8 mouse cellular contexts compared by ENCODE assay signal in the genomic region with DNA sequence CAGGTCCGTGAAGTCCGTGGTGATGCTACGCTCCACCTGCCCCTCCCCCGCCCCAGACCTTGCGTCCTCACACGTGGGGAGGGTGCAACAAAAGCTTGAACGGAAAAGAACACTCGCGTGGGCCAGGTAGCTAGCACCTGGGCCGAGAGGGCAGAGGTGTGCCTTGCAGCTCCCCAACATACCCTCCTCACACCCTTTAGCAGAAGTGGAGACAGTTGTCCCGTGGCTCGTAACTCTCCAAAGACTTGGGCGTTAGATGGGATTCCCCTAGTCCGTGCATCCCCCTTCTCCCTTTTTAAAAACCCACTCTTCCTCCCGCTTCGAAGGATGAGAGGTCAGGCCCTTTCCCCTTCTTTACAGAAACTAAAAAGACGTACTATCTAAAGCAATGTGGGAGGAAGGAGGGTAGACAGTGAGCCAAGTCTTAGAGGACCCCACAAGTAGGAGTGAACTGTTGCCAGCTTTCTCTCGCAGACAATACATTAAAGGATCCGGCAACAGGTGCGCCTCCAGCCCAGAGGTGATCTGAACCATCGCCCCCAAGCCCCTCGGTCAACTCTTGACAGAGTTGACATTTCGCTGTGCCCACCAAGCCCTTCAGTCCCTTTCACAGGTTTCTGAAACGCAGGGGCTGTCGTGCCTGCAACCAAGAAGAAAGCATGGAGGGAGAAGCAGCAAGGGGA. TPM values are rescaled to one million over a fixed set of nuclear protein-coding genes. Genes with fewer than 3 reads are reported as not detected.
DNase-seq lines count a peak whose midpoint lies in the region; ATAC-seq and TF ChIP-seq lines count a peak whose summit lies in the region.

No protein-coding gene starts in this region.

- ATAC-seq in lung, postnatal 0 days: no peak
- ATAC-seq in hindbrain, embryonic 14.5 days (ENCODE audit: low FRiP score): peak; percentile 15; the same call in 1 of the 2 replicates
- peak; percentile 32 for ATAC-seq in midbrain, embryonic 13.5 days

- peak overlapping the region; percentile 91; the same call in 1 of the 2 replicates for H3K27ac ChIP-seq in lung, postnatal 0 days (ENCODE audit: low read length)
- 0 out of 2 replicates have a peak overlapping the region, but pooled peaks have one; percentile 47 for H3K27ac ChIP-seq in hindbrain, embryonic 14.5 days
- H3K27ac ChIP-seq in midbrain, embryonic 13.5 days: peak overlapping the region; percentile 41; the same call in 1 of the 2 replicates

- TF ChIP-seq EP300 in lung, postnatal 0 days (IDR thresholded peaks at IDR 0.05): no peak

- no peaks in the 10 kb centered on the region; the same call in 1 of the 2 replicates for H3K4me1 ChIP-seq in lung, postnatal 0 days (ENCODE audit: insufficient read depth, low read depth, low read length)
- H3K4me1 ChIP-seq in hindbrain, embryonic 14.5 days (replicated peaks; ENCODE audit: control insufficient read depth, insufficient read depth, low read length): peaks cover 18% of the 10 kb centered on the region
- H3K4me1 ChIP-seq in midbrain, embryonic 13.5 days (replicated peaks): peaks cover 57% of the 10 kb centered on the region

- peak overlapping the region; percentile 85 for H3K4me3 ChIP-seq in lung, postnatal 0 days (ENCODE audit: low read depth, low read length)
- H3K4me3 ChIP-seq in hindbrain, embryonic 14.5 days (replicated peaks; ENCODE audit: low read length): peak overlapping the region; percentile 62
- peak overlapping the region; percentile 63 for H3K4me3 ChIP-seq in midbrain, embryonic 13.5 days (replicated peaks)

- no peaks in the 10 kb centered on the region for H3K9me3 ChIP-seq in lung, postnatal 0 days (ENCODE audit: low read length)
- H3K9me3 ChIP-seq in hindbrain, embryonic 14.5 days (ENCODE audit: control insufficient read depth, low read length): no peaks in the 10 kb centered on the region
- H3K9me3 ChIP-seq in midbrain, embryonic 13.5 days: no peaks in the 10 kb centered on the region

- WGBS in lung, postnatal 0 days: under 1% methylated on average over 25 of the region's 25 CpGs
- WGBS in hindbrain, embryonic 14.5 days: under 1% methylated on average over 25 of the region's 25 CpGs
- under 1% methylated on average over 25 of the region's 25 CpGs for WGBS in midbrain, embryonic 13.5 days

- no peaks in the 10 kb centered on the region for H3K36me3 ChIP-seq in lung, postnatal 0 days (ENCODE audit: insufficient read depth, low read length)
- no peaks in the 10 kb centered on the region for H3K36me3 ChIP-seq in hindbrain, embryonic 14.5 days (replicated peaks; ENCODE audit: control insufficient read depth, insufficient read depth)
- H3K36me3 ChIP-seq in midbrain, embryonic 13.5 days: no peaks in the 10 kb centered on the region

- peak overlapping the region; percentile 95 for H3K4me2 ChIP-seq in lung, postnatal 0 days (replicated peaks; ENCODE audit: low read depth, low read length)
- H3K4me2 ChIP-seq in hindbrain, embryonic 14.5 days (replicated peaks): peak overlapping the region; percentile 96
- peak overlapping the region; percentile 97 for H3K4me2 ChIP-seq in midbrain, embryonic 13.5 days (replicated peaks)

- H3K9ac ChIP-seq in lung, postnatal 0 days (replicated peaks; ENCODE audit: low read depth): peak overlapping the region; percentile 63; the same call in 1 of the 2 replicates
- peak overlapping the region; percentile 55 for H3K9ac ChIP-seq in hindbrain, embryonic 14.5 days
- peak overlapping the region; percentile 69 for H3K9ac ChIP-seq in midbrain, embryonic 13.5 days (replicated peaks)

- peaks cover 34% of the 10 kb centered on the region for H3K27me3 ChIP-seq in lung, postnatal 0 days (replicated peaks; ENCODE audit: insufficient read depth, low read length)
- peaks cover 49% of the 10 kb centered on the region for H3K27me3 ChIP-seq in hindbrain, embryonic 14.5 days (ENCODE audit: control insufficient read depth, insufficient read depth, low read length)
- H3K27me3 ChIP-seq in midbrain, embryonic 13.5 days: peaks cover 66% of the 10 kb centered on the region

- peak; percentile 25 for DNase-seq in lung, postnatal 0 days (ENCODE audit: low spot score)
- DNase-seq in lung, postnatal 36 days: no peak
- peak; percentile 49 to 57 for DNase-seq in cerebellum, postnatal 10 days
- DNase-seq in hindbrain, embryonic 14.5 days (ENCODE audit: low spot score): no peak
- DNase-seq in left cerebral cortex, adult 9 months (ENCODE audit: low spot score in 2 of 2): no peak
- no peak for DNase-seq in adrenal gland, adult 2 months
- DNase-seq in right cerebral cortex, adult 2 months (ENCODE audit: low spot score in 2 of 2): no peak

- TF ChIP-seq CTCF in lung, postnatal 0 days (IDR thresholded peaks at IDR 0.05): no peak

RNA-seq across cellular contexts. Expression of a gene that starts 8.5 kb away (rescaled TPM):
- polyA plus RNA-seq in lung, postnatal 0 days (2015; fragmentation: Nextera tagmentation; extraction: Ambion mirVana): 2.7 and 2.9 TPM in 2 replicates
- polyA plus RNA-seq in hindbrain, embryonic 14.5 days (2014; fragmentation: Nextera tagmentation; extraction: Ambion mirVana): 20.7 and 21.0 TPM in 2 replicates
- 39.8 and 49.1 TPM in 2 replicates for polyA plus RNA-seq in midbrain, embryonic 13.5 days (2015; fragmentation: Nextera tagmentation; extraction: Ambion mirVana)
- total RNA-seq in adrenal gland, adult 2 months (2021): 10 to 100 TPM; 21.0 to 21.7 TPM
- polyA plus RNA-seq in adrenal gland, adult 2 months (2012; rRNA removed): 5.5 and 8.7 TPM in 2 replicates

Comparison
In these comparisons a context has a peak if more than half of its experiments do, and no peak if none do; other contexts are left out.
1. DNase-seq: peak in lung, postnatal 0 days (single experiment) and cerebellum, postnatal 10 days (2 of 2); none in lung, postnatal 36 days (single experiment), hindbrain, embryonic 14.5 days (single experiment), left cerebral cortex, adult 9 months (0 of 2), adrenal gland, adult 2 months (single experiment) and right cerebral cortex, adult 2 months (0 of 2).
2. H3K27ac ChIP-seq: peak in every context shown above with its lines; median percentile 91 in lung, postnatal 0 days; 47 in hindbrain, embryonic 14.5 days; 41 in midbrain, embryonic 13.5 days.
3. Peak in every context shown above with its lines, with median percentiles within 50 percentile points of each other: H3K4me2 ChIP-seq, H3K4me3 ChIP-seq and H3K9ac ChIP-seq.